Mouse (Mus musculus): ENCODE measurements around the gene Fam120b. TPM values are rescaled to one million over a fixed set of nuclear protein-coding genes. Genes with fewer than 3 reads are reported as not detected.
"Not testable (repeated sequence)": the region's sequence is repeated elsewhere in the genome, so short reads cannot be mapped to it uniquely, and the experiment has no call there.

Fam120b gene
- total RNA-seq, 2 experiments from 2014 or later: 8.0 to 9.8 TPM

GRCm38 (mm10) chr17:15425931-15426330 lies 29.9 kb downstream of the Fam120b start:
- no peak for ATAC-seq (replicated peaks; ENCODE audit: low FRiP score, low TSS enrichment, poor library complexity, severe bottlenecking)

DNA sequence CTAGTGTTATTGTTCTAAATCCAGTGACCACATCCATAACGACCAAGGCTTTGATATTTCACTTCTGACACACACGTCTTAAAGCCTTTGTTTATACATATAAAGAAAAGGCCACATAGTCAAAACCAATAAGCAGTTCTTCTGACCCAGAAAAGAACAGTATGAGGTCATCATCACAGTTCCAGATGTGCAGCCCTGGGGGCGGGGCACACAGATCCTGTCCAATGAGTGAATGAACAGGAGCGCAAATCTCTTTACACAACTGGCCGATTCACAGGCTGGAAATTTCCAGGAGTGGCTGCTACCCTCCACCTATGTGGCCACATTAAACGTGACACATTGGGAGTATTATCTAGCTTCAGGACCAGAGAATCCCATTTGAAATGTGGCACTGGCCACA lies 33.4 kb downstream of the Fam120b start:
- ATAC-seq (replicated peaks; ENCODE audit: low FRiP score, low TSS enrichment, poor library complexity, severe bottlenecking): no peak

GRCm38 (mm10) chr17:15429937-15430336 lies 33.9 kb downstream of the Fam120b start:
- ATAC-seq (replicated peaks; ENCODE audit: low FRiP score, low TSS enrichment, poor library complexity, severe bottlenecking): no peak

- ATAC-seq (replicated peaks; ENCODE audit: low FRiP score, low TSS enrichment, poor library complexity, severe bottlenecking): no peak
Observed at GRCm38 (mm10) chr17:15431021-15431514, 35.1 kb downstream of the Fam120b start.

DNA sequence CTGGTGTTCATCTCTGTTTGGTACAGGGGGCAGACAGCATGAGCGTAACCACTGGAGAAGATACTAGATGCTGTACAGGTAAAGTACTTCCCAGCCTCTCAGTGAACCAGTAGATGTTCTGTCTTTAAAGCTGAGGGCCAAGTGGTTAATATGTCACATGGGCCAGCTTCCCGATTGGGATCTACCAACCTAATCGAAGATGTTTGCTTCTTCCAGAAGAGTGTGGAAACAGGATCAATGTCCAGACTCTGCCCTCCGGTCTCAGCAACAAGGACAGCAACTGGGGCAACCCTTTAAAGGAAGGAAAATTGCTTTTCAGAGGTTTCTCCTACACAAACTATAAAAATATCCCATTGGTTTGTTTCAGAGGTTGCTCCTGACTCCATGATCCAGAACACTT lies 35.5 kb downstream of the Fam120b start:
- no peak for ATAC-seq (replicated peaks; ENCODE audit: low FRiP score, low TSS enrichment, poor library complexity, severe bottlenecking)

DNA sequence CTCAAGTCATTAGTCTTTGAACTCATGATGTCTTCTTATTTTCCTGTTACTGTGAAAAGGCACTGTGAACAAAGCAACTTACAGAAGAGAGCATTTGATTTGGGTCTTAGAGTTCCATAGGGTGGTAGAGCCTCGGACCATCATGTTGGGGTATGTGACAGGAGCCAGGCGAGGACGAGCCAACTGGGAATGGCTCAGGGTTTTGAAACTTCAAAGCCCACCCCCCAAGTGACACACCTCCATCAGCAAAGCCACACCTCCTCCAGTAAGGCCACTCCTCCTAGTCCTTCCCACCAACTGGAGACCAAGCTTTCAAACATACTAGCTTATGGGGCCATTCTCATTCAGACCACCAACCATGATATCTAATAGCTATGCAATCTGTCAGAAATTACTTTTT lies 36.0 kb downstream of the Fam120b start:
- no peak for ATAC-seq (replicated peaks; ENCODE audit: low FRiP score, low TSS enrichment, poor library complexity, severe bottlenecking)

DNA sequence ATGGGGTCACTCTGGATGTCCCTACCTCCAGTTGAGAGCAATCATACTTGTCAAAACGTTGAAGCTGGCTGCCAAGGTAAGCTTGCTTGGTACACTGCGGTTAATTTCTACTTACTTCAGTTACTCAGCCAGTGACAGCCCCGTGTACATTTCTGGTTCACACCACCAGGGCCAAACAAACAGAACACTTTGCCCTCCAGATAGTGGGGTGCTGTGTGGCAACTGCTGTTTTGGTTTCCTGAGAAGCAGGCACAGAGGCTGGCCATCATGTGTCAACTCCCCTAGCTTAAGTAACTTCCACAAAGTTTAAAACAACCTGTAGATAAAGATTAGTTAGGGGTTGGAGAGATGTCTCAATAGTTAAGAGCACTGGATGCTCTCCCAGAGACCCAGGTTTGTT lies 38.7 kb downstream of the Fam120b start:
- ATAC-seq (replicated peaks; ENCODE audit: low FRiP score, low TSS enrichment, poor library complexity, severe bottlenecking): no peak

DNA sequence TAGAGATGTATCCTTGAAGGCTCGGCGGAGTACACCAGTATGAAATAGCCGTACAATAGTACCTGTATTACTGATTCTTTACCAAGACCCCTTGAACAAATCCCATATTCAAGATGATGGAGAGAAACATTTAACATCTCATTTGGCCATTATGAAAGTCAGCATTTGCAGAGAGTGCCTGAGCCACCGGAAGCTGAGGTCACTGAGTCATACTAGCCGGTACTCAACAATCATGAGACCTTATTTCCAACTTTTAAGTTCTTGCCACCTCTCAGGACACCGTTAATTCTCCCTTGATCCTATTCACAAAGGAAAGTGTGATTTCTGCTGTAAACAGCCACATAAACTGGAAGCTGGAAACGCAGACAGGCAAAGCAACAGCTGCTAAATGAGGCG lies 44.1 kb downstream of the Fam120b start:
- no peak for ATAC-seq (replicated peaks; ENCODE audit: low FRiP score, low TSS enrichment, poor library complexity, severe bottlenecking)

DNA sequence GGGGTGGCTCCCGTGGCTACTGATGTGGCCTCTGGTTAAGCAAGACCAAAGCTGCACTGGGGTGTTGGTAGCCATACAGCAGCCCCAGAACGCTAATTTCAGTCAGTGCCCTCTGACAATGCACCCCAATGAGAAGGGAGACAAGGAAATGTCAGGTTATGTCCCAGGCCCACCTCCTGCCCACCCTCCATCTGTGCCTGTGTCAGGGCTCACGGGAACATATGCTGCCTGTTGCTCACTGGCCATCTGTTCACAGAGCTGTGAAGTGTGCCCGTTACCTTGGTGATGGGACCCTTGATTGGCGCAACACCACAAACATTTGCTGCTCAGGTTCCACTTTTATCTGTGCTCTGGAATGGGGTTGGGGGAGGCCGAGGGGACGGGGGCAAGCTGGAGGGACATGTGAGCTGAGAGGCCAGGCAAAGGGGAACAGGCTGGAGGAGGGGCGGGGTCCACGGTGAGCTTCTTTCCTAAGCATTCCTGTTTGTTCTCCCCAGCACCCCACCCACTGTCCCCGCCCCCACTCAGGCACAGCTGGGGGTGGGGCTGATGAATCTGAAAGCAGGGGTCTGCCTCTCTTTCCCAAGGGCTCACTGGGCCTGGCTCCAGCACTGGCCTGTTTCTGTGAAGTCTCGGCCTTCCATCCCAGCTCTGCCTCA lies 44.6 kb downstream of the Fam120b start:
- no peak for ATAC-seq (replicated peaks; ENCODE audit: low FRiP score, low TSS enrichment, poor library complexity, severe bottlenecking)

DNA sequence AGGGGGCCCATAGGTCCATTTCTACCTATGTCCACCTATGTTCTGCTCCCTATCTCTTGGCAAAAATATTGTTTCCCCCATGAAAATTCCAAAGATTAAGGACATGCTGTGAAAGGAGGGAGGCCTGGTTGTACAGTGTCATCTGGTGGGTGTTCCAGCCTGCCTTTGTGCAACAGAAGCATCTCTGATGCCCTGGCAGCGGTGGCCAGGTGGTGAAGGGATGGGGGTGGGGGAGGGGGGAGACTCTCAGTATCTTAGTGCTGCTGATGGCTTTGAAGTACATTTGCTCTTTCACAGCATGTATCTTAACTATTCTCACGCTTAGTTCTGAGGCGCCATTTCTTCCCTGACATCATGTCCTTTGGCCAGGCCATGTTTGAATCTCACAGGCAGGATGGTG lies 49.4 kb downstream of the Fam120b start:
- ATAC-seq (replicated peaks; ENCODE audit: low FRiP score, low TSS enrichment, poor library complexity, severe bottlenecking): no peak

DNA sequence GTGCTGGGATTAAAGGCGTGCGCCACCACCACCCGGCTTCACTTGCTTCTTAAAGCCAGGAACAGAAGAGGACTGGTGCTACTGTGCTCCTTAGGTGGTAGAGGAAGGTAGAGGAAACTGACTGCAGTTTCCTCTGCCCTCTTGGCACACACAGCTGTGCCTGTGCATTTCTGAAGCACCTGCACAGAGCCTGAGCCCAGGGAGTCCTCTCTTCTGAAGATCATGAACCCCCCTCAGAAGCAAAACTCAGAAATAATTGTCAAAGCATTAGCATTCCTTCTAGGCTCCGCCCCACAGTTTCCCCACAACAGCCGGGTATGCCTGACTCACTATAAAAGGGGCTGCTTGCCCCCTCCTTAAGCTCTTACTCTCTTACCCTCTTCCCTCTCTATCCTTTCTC lies 51.8 kb downstream of the Fam120b start:
- ATAC-seq (replicated peaks; ENCODE audit: low FRiP score, low TSS enrichment, poor library complexity, severe bottlenecking): no peak

DNA sequence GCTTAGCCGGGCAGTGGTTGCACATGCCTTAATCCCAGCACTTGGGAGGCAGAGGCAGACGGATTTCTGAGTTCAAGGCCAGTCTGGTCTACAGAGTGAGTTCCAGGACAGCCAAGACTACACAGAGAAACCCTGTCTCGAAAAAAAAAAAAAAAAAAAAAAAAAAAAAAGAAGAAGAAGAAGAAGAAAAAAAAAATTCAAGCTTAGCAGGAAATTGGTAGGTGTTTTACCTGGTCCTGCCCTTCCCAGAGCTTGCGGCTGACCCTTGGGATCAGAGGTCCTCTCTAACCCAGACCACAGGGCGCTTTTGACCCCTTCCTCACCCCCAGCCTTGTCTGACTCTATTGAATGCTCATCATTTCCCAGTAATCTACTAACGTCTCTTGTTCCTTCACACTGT lies 53.1 kb downstream of the Fam120b start:
- ATAC-seq (replicated peaks; ENCODE audit: low FRiP score, low TSS enrichment, poor library complexity, severe bottlenecking): not testable (repeated sequence)

- no peak for ATAC-seq (replicated peaks; ENCODE audit: low FRiP score, low TSS enrichment, poor library complexity, severe bottlenecking)
Observed at GRCm38 (mm10) chr17:15449606-15450005, 53.6 kb downstream of the Fam120b start.

- no peak for ATAC-seq (replicated peaks; ENCODE audit: low FRiP score, low TSS enrichment, poor library complexity, severe bottlenecking)
Observed at GRCm38 (mm10) chr17:15455203-15455602, 59.2 kb downstream of the Fam120b start.

- no peak for ATAC-seq (replicated peaks; ENCODE audit: low FRiP score, low TSS enrichment, poor library complexity, severe bottlenecking)
Observed at GRCm38 (mm10) chr17:15456595-15456994, 60.6 kb downstream of the Fam120b start.

DNA sequence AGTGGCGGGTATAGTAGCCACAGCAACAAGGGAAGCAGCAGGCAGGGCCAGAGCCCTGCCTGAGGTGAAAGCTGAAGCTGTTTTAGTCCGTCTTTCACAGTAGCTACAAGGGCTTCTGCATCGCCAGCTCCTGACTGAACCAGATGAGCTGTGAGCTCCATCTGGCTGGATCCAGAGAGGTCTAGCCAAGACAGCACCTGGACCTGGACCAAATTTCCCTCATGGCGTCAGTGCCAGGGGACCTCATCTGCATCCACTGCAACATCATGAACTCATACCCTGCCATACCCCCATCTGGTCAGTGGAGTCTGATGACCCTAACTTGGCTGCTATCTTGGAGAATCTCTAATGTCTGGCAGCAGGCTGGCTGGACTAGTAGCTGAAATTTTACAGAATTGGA lies 63.8 kb downstream of the Fam120b start:
- no peak for ATAC-seq (replicated peaks; ENCODE audit: low FRiP score, low TSS enrichment, poor library complexity, severe bottlenecking)

DNA sequence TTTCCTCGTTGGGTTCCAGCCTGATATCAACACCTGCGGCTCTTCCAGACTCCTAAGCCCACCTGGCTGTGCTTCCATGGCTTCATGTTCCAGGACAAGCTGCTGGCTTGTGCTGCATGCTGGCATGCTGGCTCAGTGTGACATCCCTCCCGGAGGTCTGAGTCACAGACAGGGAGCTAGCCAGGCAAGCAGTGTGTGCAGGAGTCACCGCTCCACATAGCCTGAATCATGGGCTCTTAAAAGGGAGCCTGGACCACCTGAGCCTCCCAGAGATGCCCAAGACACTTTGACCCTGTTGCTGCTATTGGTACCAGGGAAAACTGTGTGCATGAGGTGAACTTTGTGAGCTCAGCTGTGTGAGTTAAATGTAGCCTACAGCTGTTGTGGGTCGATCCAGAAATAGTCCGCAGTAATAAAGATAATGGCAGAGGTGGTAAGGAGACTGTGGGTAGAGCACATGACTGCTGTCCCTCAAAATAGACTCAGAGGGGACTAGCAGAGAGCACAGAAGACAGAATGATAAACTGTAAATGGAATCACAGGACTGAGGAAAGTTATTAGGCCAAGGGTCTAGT lies 66.0 kb downstream of the Fam120b start:
- ATAC-seq (replicated peaks; ENCODE audit: low FRiP score, low TSS enrichment, poor library complexity, severe bottlenecking): no peak

DNA sequence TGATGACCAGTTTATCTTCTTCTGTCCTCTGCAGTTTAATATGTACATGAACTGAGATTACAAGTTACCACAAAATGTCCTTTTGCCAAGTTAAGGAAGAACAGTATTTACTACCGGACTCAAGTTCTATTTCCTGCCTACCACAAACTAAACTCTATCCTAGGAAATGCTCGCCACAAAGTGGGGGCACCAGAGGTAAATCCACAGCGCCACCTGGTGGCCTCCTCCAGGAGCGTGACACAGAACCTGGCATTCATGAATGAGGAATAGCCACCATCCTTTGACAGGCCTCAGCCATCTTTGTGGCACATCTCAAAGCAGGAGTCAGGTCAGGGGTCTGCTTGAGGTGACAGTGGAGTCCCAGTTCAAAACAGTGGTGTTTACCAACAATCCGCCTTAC lies 71.7 kb downstream of the Fam120b start:
- peak; percentile 93 for ATAC-seq (replicated peaks; ENCODE audit: low FRiP score, low TSS enrichment, poor library complexity, severe bottlenecking)

- no peak for ATAC-seq (replicated peaks; ENCODE audit: low FRiP score, low TSS enrichment, poor library complexity, severe bottlenecking)
Observed at GRCm38 (mm10) chr17:15472671-15473070, 76.7 kb downstream of the Fam120b start.
